Mouse (Mus musculus): Measurements from ENCODE around the gene Cpne7. TPM values are rescaled to one million over a fixed set of nuclear protein-coding genes. Genes with fewer than 3 reads are reported as not detected.

Cpne7 gene
- polyA plus RNA-seq, 1 experiment from 2014 or later: 1.6 TPM

DNA sequence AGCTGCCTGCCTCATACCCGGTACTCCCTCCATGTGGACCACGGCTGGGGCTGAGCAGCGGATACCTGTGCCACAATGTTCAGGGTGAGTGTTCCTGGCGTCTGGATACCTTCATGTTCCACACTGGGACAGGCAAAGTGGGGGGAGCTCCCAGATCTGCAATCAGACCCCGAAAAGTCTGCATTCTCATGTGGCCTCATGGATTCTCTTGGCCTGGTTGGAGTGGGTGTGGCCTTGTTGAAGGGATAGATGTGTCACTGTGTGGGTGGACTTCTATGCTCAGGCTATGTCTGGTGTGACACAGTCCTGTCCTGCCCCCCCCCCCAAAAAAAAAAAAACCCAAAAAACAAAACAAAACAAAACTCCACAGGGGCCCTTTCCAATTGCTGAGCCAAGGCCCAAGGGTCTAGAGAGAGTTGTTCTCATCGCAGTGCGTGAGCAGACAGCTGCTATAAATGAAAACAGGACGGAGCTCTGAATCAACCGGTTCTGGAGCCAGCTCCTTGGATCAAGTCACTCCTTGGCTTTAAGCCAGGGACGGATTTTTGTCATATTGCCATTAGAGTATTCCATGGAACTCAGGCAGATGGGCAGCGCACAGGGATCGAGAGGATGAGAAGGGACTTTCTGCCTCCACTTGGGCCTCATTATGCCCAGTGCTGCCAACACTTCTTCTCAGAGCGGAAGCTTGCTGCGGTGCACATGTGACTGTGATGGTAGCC lies 24.7 kb downstream of the Cpne7 start:
- Histone ChIP-seq H3K27me3 (no peaks in the 10 kb centered on the region), H3K27ac (peak overlapping the region; percentile 88), H3K9ac (no peak overlapping the region), H3K4me3 (no peak overlapping the region), H3K9me3 (no peaks in the 10 kb centered on the region), H3K4me1 (peaks cover 37% of the 10 kb centered on the region), H3K36me3 (no peaks in the 10 kb centered on the region), H3K4me2 (no peak overlapping the region)
- ATAC-seq (ENCODE audit: insufficient number of reproducible peaks, insufficient read depth, low FRiP score, low TSS enrichment, low read depth): no peak
- 48% methylated on average over 14 of the region's 14 CpGs for WGBS

- no peak overlapping the region for H3K9ac ChIP-seq
- 39% methylated on average over 6 of the region's 6 CpGs for WGBS
- ATAC-seq (ENCODE audit: insufficient number of reproducible peaks, insufficient read depth, low FRiP score, low TSS enrichment, low read depth): no peak
- no peak overlapping the region for H3K4me3 ChIP-seq
- H3K4me2 ChIP-seq: no peak overlapping the region
- H3K4me1 ChIP-seq: peaks cover 18% of the 10 kb centered on the region
- peak overlapping the region; percentile 60; the same call in 1 of the 2 replicates for H3K27ac ChIP-seq
- no peaks in the 10 kb centered on the region for H3K36me3 ChIP-seq
- no peaks in the 10 kb centered on the region for H3K27me3 ChIP-seq
- H3K9me3 ChIP-seq: no peaks in the 10 kb centered on the region
Observed at GRCm38 (mm10) chr8:123145279-123145678, 28.1 kb downstream of the Cpne7 start.

DNA sequence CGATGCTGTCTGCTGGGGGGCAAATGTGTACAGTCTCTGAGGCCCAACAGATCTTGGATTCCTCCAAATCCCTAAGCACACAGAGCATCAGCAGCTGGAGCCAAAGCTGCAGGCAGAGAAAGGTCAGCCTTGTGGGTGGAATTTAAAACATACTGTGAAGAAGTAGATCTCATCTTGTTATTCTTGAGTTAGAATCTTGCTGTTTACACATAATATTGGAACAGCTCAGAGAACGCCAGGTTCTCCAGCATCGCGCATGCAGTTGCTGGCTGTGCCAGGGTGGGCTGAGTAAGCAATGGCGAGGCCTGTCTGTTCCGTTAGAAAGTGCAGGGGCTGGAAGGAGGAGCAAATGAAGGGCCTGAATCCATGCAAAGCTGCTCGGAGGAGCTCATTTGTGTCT lies 29.2 kb downstream of the Cpne7 start:
- no peaks in the 10 kb centered on the region for H3K36me3 ChIP-seq
- H3K4me3 ChIP-seq: no peak overlapping the region
- 64% methylated on average over 7 of the region's 7 CpGs for WGBS
- no peaks in the 10 kb centered on the region for H3K9me3 ChIP-seq
- H3K4me2 ChIP-seq: no peak overlapping the region
- no peak overlapping the region for H3K9ac ChIP-seq
- no peaks in the 10 kb centered on the region for H3K27me3 ChIP-seq
- H3K4me1 ChIP-seq: peaks cover 23% of the 10 kb centered on the region
- peak overlapping the region; percentile 62 for H3K27ac ChIP-seq
- no peak for ATAC-seq (ENCODE audit: insufficient number of reproducible peaks, insufficient read depth, low FRiP score, low TSS enrichment, low read depth)

- Histone ChIP-seq H3K4me2 (no peak overlapping the region), H3K4me1 (peaks cover 18% of the 10 kb centered on the region), H3K27ac (no peak overlapping the region), H3K9me3 (no peaks in the 10 kb centered on the region), H3K9ac (no peak overlapping the region), H3K36me3 (no peaks in the 10 kb centered on the region), H3K27me3 (no peaks in the 10 kb centered on the region), H3K4me3 (no peak overlapping the region)
- ATAC-seq (ENCODE audit: insufficient number of reproducible peaks, insufficient read depth, low FRiP score, low TSS enrichment, low read depth): no peak
- WGBS: 48% methylated on average over 9 of the region's 9 CpGs
Observed at GRCm38 (mm10) chr8:123150737-123151171, 33.6 kb downstream of the Cpne7 start.

- WGBS: 64% methylated on average over 5 of the region's 5 CpGs
- Histone ChIP-seq H3K4me2 (no peak overlapping the region), H3K4me1 (peaks cover 43% of the 10 kb centered on the region), H3K36me3 (no peaks in the 10 kb centered on the region), H3K4me3 (no peak overlapping the region), H3K27ac (no peak overlapping the region), H3K9me3 (no peaks in the 10 kb centered on the region), H3K27me3 (no peaks in the 10 kb centered on the region), H3K9ac (no peak overlapping the region)
- no peak for ATAC-seq (ENCODE audit: insufficient number of reproducible peaks, insufficient read depth, low FRiP score, low TSS enrichment, low read depth)
Observed at GRCm38 (mm10) chr8:123155177-123155576, 38.0 kb downstream of the Cpne7 start.

- H3K27ac ChIP-seq: peak overlapping the region; percentile 48
- no peaks in the 10 kb centered on the region for H3K9me3 ChIP-seq
- H3K4me1 ChIP-seq: peaks cover 38% of the 10 kb centered on the region
- no peaks in the 10 kb centered on the region for H3K36me3 ChIP-seq
- 67% methylated on average over 9 of the region's 9 CpGs for WGBS
- no peak overlapping the region for H3K9ac ChIP-seq
- ATAC-seq (ENCODE audit: insufficient number of reproducible peaks, insufficient read depth, low FRiP score, low TSS enrichment, low read depth): 0 out of 2 replicates have a peak, but pooled peaks have one; percentile 32
- no peak overlapping the region for H3K4me2 ChIP-seq
- no peak overlapping the region for H3K4me3 ChIP-seq
- no peaks in the 10 kb centered on the region for H3K27me3 ChIP-seq
Observed at GRCm38 (mm10) chr8:123156070-123156773, 39.0 kb downstream of the Cpne7 start.

DNA sequence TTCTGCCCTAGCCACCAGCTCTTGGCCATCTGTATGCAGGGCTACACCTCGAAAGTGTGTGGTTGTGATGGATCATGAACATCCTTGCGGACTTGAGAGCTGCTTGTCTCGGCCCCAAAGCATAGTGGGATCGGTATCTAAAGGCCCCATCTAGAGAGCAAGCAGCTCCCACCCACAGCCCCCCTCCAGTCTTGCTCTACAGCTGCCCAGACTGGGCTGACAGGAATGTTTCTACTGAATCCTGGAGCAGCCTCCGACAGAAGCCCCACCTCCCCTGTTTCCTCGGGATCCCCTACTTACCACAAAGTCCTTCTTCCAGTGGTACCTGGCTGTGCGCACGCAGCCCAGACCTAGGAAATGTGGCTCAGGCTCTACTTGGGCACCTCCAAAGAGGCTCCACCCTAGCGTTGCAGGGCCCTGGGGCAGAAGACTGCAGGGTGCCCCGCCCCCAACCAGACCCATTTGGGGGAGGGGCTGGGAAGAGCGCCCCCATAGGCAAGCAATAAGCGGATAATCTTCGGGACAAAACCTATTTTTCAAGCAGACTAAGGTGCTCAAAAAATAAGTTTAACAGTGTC lies 40.8 kb downstream of the Cpne7 start, which contains the start of gene Sult5a1:
Gene Sult5a1, minus strand, starts transcription at position 428 of the 578 bp plus-strand sequence.
- Histone ChIP-seq H3K36me3 (no peaks in the 10 kb centered on the region), H3K27me3 (no peaks in the 10 kb centered on the region), H3K4me1 (peaks cover 38% of the 10 kb centered on the region), H3K9ac (peak within 1 kb of the TSS; percentile 59), H3K9me3 (no peaks in the 10 kb centered on the region), H3K4me3 (peak within 1 kb of the TSS; percentile 33), H3K27ac (peak within 1 kb of the TSS; percentile 69), H3K4me2 (peak within 1 kb of the TSS; percentile 56)
- WGBS: 16% methylated on average over 13 of the region's 13 CpGs
- peak; percentile 60; the same call in 1 of the 2 replicates for ATAC-seq (ENCODE audit: insufficient number of reproducible peaks, insufficient read depth, low FRiP score, low TSS enrichment, low read depth)

DNA sequence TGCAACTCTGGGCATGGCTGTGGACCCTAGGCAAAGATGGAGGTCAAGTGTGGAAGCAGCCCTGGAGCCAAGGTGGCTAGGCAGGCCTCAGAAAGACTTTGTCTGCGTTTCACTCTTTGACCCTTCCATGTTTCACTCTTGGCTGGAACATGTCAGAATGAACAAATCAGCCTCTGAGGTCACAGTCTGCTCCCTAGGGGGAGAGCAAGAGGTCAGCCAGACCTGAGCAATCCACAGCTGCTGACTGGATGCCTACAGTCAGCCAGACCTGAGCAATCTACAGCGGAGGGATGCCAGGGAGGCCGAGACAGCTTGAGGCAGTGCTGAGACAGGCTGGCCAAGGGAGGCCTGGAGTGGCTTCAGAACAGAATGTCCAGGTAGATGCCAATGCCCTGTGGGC lies 64.2 kb downstream of the Cpne7 start:
- WGBS: 53% methylated on average over 3 of the region's 3 CpGs
- H3K4me2 ChIP-seq: no peak overlapping the region
- ATAC-seq (ENCODE audit: insufficient number of reproducible peaks, insufficient read depth, low FRiP score, low TSS enrichment, low read depth): no peak

More for the DNA sequence above, 64.2 kb downstream of the Cpne7 start:
- Histone ChIP-seq H3K9ac (no peak overlapping the region), H3K27me3 (no peaks in the 10 kb centered on the region), H3K36me3 (no peaks in the 10 kb centered on the region), H3K9me3 (peaks cover 12% of the 10 kb centered on the region; the same call in 1 of the 2 replicates), H3K4me1 (peaks cover 20% of the 10 kb centered on the region), H3K4me3 (no peak overlapping the region), H3K27ac (no peak overlapping the region)

Small RNA genes within 50 kb of the gene (microRNA-seq; reads per million reads assigned to microRNA genes)
- gene Mir7079: 0.55 reads per million
- not detected for gene Mir7080

Other genes with a start within 250 kb of the Cpne7 start
- gene Ankrd11, start 75.1 kb upstream of the Cpne7 start, polyA plus RNA-seq (2015; fragmentation: Nextera tagmentation; extraction: Ambion mirVana): 40.9 and 44.1 TPM in 2 replicates
- 47.9 and 49.8 TPM in 2 replicates for gene Spg7, start 54.4 kb upstream of the Cpne7 start, polyA plus RNA-seq (2015; fragmentation: Nextera tagmentation; extraction: Ambion mirVana)
- gene Rpl13, start 15.0 kb upstream of the Cpne7 start, polyA plus RNA-seq (2015; fragmentation: Nextera tagmentation; extraction: Ambion mirVana): 1,270 and 1,597 TPM in 2 replicates
- 29.4 and 37.6 TPM in 2 replicates for gene Sult5a1, start 40.9 kb downstream of the Cpne7 start, polyA plus RNA-seq (2015; fragmentation: Nextera tagmentation; extraction: Ambion mirVana)
- gene Dpep1, start 68.9 kb downstream of the Cpne7 start, polyA plus RNA-seq (2015; fragmentation: Nextera tagmentation; extraction: Ambion mirVana): 2.4 and 4.1 TPM in 2 replicates
- gene Chmp1a, start 95.4 kb downstream of the Cpne7 start, polyA plus RNA-seq (2015; fragmentation: Nextera tagmentation; extraction: Ambion mirVana): 153 and 164 TPM in 2 replicates
- gene Spata33, start 95.5 kb downstream of the Cpne7 start, polyA plus RNA-seq (2015; fragmentation: Nextera tagmentation; extraction: Ambion mirVana): 5.8 and 5.9 TPM in 2 replicates
- 39.5 and 44.3 TPM in 2 replicates for gene Cdk10, start 107.5 kb downstream of the Cpne7 start, polyA plus RNA-seq (2015; fragmentation: Nextera tagmentation; extraction: Ambion mirVana)
- gene Spata2l, start 118.9 kb downstream of the Cpne7 start, polyA plus RNA-seq (2015; fragmentation: Nextera tagmentation; extraction: Ambion mirVana): 4.6 and 5.1 TPM in 2 replicates
- 27.0 and 29.3 TPM in 2 replicates for gene Zfp276, start 136.8 kb downstream of the Cpne7 start, polyA plus RNA-seq (2015; fragmentation: Nextera tagmentation; extraction: Ambion mirVana)
- gene Vps9d1, start 137.0 kb downstream of the Cpne7 start, polyA plus RNA-seq (2015; fragmentation: Nextera tagmentation; extraction: Ambion mirVana): 32.6 and 33.3 TPM in 2 replicates
- 27.2 and 28.8 TPM in 2 replicates for gene Fanca, start 201.2 kb downstream of the Cpne7 start, polyA plus RNA-seq (2015; fragmentation: Nextera tagmentation; extraction: Ambion mirVana)
- 1.9 and 2.2 TPM in 2 replicates for gene Spire2, start 215.3 kb downstream of the Cpne7 start, polyA plus RNA-seq (2015; fragmentation: Nextera tagmentation; extraction: Ambion mirVana)

Data from embryonic facial prominence, embryonic 13.5 days (tissue).